Mouse (Mus musculus) megakaryocyte, adult 5-6 weeks (primary cell): Measurements from ENCODE around the gene Tlx1. TPM values are rescaled to one million over a fixed set of nuclear protein-coding genes. Genes with fewer than 3 reads are reported as not detected.
A peak's percentile ranks its signal among the peaks of the same experiment; 100 is the strongest.

ENCODE experiments used
- ATAC-seq: 2 replicates; pipeline ENCODE4 v1.8.0; 2016; ENCODE audit warnings: mild to moderate bottlenecking, inconsistent platforms; ENCODE audit not compliant: poor library complexity, severe bottlenecking
- total RNA-seq, 2 experiments: library from RNA; stranded (forward) in 1 of 2; stranded (reverse) in 1 of 2; fragments of 153-499, 151-499 nt in 1 of 2; fragments of 221-1000, 200-1000 nt in 1 of 2; gene quantifications; 2 replicates each; pipeline versions ENCODE4 v1.2.3 to v1.2.4; 2015 to 2017

The Tlx1 gene
- total RNA-seq, 2 experiments from 2014 or later = not detected

- no peak for ATAC-seq
Observed at GRCm38 (mm10) chr19:45156381-45156780, 5.9 kb downstream of the Tlx1 start.

GRCm38 (mm10) chr19:45158201-45158600 is 7.7 kb downstream of the Tlx1 start:
- no peak for ATAC-seq

- no peak for ATAC-seq
Observed at GRCm38 (mm10) chr19:45158896-45159295, 8.4 kb downstream of the Tlx1 start.

- ATAC-seq = no peak
Observed at GRCm38 (mm10) chr19:45159491-45159890, 9.0 kb downstream of the Tlx1 start.

GRCm38 (mm10) chr19:45159991-45160390 is 9.5 kb downstream of the Tlx1 start:
- no peak for ATAC-seq

- peak; percentile 12; the same call in 1 of the 2 replicates for ATAC-seq
Observed at GRCm38 (mm10) chr19:45160523-45160922, 10.0 kb downstream of the Tlx1 start.

GRCm38 (mm10) chr19:45161093-45161492 is 10.6 kb downstream of the Tlx1 start:
- peak; percentile 94 for ATAC-seq

- no peak for ATAC-seq
Observed at GRCm38 (mm10) chr19:45162181-45162580, 11.7 kb downstream of the Tlx1 start.

- ATAC-seq = no peak
Observed at GRCm38 (mm10) chr19:45162871-45163270, 12.4 kb downstream of the Tlx1 start.

- ATAC-seq = no peak
Observed at GRCm38 (mm10) chr19:45170451-45170850, 20.0 kb downstream of the Tlx1 start.

- no peak for ATAC-seq
Observed at GRCm38 (mm10) chr19:45174803-45175202, 24.3 kb downstream of the Tlx1 start.

- peak; percentile 94 for ATAC-seq
Observed at GRCm38 (mm10) chr19:45176269-45176668, 25.8 kb downstream of the Tlx1 start.

- ATAC-seq = peak; percentile 69
Observed at GRCm38 (mm10) chr19:45177004-45177737, 26.7 kb downstream of the Tlx1 start.

- no peak for ATAC-seq
Observed at GRCm38 (mm10) chr19:45179451-45179850, 29.0 kb downstream of the Tlx1 start.

GRCm38 (mm10) chr19:45180447-45180846 is 30.0 kb downstream of the Tlx1 start:
- no peak for ATAC-seq

- ATAC-seq = no peak
Observed at GRCm38 (mm10) chr19:45194651-45195050, 44.2 kb downstream of the Tlx1 start.

- no peak for ATAC-seq
Observed at GRCm38 (mm10) chr19:45196967-45197366, 46.5 kb downstream of the Tlx1 start.

GRCm38 (mm10) chr19:45205311-45206105 is 55.0 kb downstream of the Tlx1 start:
- no peak for ATAC-seq
